Mouse (Mus musculus) mouse embryonic stem cell (cell line): ENCODE measurements around the gene Gm43518.

ENCODE experiments used
- in situ Hi-C, 2 experiments: fragments of 300-500 bp; cut with MboI; formaldehyde crosslinking; loops; 1 replicate in 1 of 2; 3 replicates in 1 of 2; pipeline ENCODE4 v1.14.3; 2019 to 2020; ENCODE audit warnings: low sequenced_read_pairs in 2 of 2, low pct_unique_long_range_greater_than_20kb in 1 of 2, mixed read lengths in 1 of 2; ENCODE audit not compliant: unreplicated experiment in 1 of 2

The Gm43518 gene

DNA sequence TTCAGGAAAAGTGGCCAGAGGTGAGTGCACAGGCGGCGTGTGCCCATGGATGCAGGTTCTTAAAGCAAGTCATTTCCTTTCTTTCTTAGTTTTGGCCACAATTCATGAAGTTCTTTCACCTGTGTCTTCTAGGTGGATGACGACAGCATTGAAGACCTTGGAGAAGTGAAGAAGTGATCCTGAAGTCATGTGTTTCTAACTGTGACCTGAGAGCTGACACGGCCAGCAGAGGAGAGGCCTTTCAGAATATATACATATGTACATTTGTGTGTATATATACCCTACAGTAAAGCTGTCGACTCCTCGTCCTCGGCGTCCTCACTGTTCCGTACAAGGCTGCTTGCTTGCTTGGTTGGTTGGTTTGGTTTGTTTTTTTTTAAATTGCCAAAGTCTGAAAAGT is at the start of gene Gm43518:
Gene Gm43518 (plus strand): TSS at position 301 of the 400 bp plus-strand sequence.
- in situ Hi-C loops, result no loop called here

GRCm38 (mm10) chr5:123878056-123878455 is 49.2 kb upstream of the Gm43518 start:
- in situ Hi-C loops, result no loop called here

DNA sequence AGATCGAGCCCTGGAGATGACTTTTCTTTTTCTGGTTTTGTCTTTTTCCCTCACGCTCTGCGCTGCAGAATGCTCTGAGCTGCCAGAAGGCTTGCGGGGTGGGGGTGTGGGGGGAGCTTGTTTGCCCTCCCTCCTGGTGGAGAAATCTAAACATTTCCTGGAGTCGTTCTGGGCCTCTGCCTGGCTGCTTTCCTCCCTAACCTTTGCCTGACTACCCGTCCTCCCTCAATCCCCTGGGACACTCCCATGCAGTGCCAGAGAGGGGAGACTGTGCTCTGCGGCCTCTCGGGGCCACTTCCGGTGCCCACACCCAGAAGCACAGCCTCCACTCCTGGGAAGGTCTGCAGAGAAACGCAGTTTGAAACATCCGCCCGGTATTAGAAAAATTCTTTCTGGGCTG is 47.3 kb upstream of the Gm43518 start, which contains the start of gene Hcar1:
Gene Hcar1 (minus strand): TSS at position 93 of the 400 bp plus-strand sequence.
- in situ Hi-C loops, result no loop called here

DNA sequence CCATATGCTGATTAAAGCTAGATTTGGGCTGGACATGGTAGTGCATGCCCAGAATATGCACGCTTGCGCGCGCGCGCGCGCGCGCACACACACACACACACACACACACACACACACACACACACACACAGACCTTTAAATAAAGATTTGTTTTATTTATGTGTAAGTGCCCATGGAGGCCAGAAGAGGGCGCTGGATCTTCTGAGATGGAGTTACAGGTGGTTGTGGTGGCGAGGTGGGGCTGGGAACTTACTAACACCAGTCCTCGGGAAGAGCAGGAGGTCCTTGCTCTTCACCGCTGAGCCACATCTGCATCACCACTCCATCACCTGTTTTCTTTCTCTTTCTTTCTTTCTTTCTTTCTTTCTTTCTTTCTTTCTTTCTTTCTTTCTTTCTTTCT is 46.4 kb upstream of the Gm43518 start:
- in situ Hi-C loops, result no loop called here

GRCm38 (mm10) chr5:123883891-123884290 is 43.3 kb upstream of the Gm43518 start:
- in situ Hi-C loops, result no loop called here

GRCm38 (mm10) chr5:123884332-123884731 is 42.9 kb upstream of the Gm43518 start:
- in situ Hi-C loops, result no loop called here

GRCm38 (mm10) chr5:123886365-123886764 is 40.9 kb upstream of the Gm43518 start:
- in situ Hi-C loops, result no loop called here

GRCm38 (mm10) chr5:123890312-123890711 is 36.9 kb upstream of the Gm43518 start:
- in situ Hi-C loops, result no loop called here

DNA sequence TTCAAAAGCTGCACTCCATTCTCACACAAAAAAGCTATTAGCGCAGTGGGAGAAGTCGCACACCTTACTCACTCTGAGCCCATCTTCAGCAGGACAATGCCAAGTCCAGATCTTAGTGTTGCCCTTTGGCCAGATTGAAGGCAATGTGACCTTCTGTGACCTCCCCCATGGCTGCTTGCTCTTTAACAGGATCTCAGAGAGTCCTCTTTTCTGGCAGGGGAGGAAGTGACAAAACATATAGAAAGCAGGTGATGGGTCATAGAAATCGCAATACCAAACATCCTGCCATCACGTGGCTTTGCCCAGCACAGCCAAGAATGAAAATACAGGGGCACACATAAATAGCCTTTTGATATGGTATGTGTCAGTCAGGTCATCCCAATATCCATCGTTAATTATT is 36.2 kb upstream of the Gm43518 start:
- in situ Hi-C loops, result no loop called here

DNA sequence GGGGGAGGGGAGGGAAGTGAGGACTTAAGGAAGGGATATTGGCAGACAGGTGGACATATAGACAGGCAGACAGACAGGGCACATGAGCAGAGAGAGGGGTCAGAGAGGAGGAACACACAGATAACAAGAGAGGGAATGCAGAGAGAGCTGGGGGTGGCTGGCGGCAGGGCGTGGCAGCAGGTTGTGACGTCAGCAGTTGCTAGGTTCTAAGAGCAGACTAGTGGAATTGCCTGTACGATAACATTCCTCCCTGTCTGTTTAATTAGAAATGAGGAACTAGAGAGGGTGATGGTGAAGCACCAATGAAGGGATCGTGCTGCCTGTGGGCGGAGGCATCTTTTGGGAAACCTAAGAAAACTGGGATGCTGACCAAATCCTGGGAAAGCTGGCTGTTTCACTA is 35.5 kb upstream of the Gm43518 start:
- in situ Hi-C loops, result no loop called here

DNA sequence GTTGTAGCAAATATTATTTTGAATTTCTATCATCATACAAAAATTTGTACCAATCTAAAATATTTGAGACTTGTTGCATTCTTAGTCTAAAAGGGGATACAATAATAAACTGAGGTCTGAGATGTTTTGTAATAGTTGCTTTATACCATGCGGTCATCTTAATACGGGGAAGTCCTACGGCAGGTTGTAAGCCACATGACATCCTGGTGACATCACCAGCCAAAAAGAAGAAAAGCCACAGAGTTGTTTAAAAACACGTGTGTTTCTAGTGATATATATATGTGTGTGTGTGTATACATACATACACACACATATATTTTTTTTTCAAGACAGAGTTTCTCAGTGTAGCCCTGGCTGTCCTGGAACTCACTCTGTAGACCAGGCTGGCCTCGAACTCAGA is 33.7 kb upstream of the Gm43518 start:
- in situ Hi-C loops, result no loop called here

DNA sequence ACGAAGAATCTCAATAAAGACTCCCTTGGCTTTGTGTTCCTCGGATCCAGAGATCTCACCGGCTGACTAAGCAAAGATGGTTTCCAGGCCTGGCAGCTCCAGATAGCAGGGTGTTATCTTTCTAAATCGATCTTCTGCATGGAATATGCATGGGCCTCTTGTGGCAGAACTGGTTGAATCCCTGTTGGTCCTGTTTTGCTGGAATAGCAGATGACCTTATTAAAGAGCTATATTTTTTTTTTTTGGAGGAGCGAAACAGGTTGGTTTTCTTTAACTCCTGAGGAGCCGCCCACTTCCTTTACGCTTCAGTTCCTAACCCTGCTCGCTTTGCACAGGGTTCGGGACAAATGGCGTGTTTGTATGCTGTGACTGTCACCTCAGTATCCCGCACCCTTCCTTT is 30.8 kb upstream of the Gm43518 start:
- in situ Hi-C loops, result no loop called here

DNA sequence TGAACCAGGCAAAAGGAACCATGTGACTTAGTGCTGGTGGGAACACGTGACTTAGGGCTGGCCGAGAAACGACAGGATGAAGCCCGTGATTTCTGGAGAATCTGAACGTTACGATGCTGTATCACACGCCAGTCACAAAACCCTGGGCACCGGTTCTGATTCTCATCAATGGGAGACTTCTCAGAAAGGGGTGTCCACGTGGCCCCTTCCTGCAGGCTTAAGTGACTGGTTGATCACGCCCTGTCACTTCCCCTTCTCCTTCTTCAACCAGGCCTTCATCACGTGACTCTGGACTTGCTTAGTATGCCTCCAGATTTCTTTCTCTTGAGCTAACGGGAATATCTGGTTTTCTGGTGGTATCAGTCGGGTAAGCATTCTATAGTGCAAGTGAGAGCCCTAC is 29.9 kb upstream of the Gm43518 start:
- in situ Hi-C loops, result no loop called here

- in situ Hi-C loops, result no loop called here
Measured at GRCm38 (mm10) chr5:123904059-123904672, 23.1 kb upstream of the Gm43518 start.

- in situ Hi-C loops, result no loop called here
Measured at GRCm38 (mm10) chr5:123906146-123906975, 20.9 kb upstream of the Gm43518 start.

DNA sequence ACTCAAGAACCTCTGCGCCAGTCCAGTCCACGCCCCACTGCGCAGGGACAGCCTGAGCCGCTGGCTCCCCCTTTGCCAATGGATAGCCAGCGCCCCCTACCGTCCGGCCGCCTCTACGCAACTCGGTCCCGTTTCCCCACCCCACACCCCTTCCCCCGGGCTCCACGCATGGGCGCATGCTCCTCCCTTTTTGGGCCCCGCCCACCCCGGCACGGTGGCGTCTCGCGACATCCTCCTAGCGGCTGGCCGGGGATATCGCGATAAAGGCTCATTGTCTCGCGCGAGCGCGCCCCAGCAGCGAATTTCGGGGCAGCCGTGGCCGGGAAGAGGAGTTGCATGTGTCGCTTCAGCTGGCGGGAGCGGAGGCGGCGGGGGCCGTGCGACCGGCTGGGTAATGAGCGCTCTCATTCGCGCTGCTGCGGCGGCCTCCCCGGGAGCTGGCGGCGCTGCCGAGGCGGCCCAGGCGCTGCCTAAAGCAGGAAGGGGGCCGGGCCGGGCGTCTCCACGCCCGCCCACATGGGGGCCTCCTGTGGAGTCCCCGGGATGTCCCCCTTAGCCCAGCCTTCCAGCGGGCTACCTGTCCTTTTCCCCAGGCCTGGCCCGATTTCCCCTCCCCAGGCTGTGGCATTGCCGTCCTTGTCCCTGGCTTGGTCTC is 20.1 kb upstream of the Gm43518 start, which contains the start of gene Denr:
Gene Denr (plus strand): TSS at position 200 of the 655 bp plus-strand sequence.
- in situ Hi-C loops, result no loop called here

GRCm38 (mm10) chr5:123907631-123907977 is 19.6 kb upstream of the Gm43518 start:
- in situ Hi-C loops, result no loop called here

GRCm38 (mm10) chr5:123914852-123915251 is 12.4 kb upstream of the Gm43518 start:
- in situ Hi-C loops, result no loop called here

DNA sequence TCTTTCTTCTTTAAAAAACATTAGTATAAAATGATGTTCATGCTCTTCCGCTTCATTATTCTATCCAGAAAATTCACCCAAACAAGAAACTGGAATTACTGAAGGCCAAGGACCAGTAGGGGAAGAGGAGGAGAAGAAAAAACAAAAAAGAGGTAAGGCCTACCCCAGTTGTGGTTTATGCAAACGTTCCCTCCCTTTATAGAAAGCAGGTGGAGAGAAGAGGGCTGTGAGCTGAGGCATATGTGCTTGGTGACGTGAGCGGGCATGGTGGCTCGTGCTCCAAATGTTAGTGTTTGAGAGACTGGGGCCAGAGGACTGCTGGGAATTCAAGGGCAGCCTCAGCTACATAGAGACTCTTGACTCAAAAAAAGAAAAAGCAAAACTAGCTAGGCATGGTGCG is 5.1 kb upstream of the Gm43518 start:
- in situ Hi-C loops, result no loop called here
